Mouse (Mus musculus) Patski (cell line): ENCODE results near the gene Sord. TPM values are rescaled to one million over a fixed set of nuclear protein-coding genes. Genes with fewer than 3 reads are reported as not detected.
A peak's percentile ranks its signal among the peaks of the same experiment; 100 is the strongest.

Experiments used
- ATAC-seq: fragments of 100-300 bp; one replicate; pipeline ENCODE4 v1.8.0; 2021
- CTCF ChIA-PET: fragments of 350-600 bp; sonication (Branson Sonifier 250); formaldehyde crosslinking; loops from one replicate; lab custom pipeline; 2022; ENCODE audit warnings: inconsistent platforms; lab: Charles Lee
- POLR2A ChIA-PET: fragments of 350-600 bp; sonication (Branson Sonifier 250); formaldehyde crosslinking; loops from one replicate; lab custom pipeline; 2022; ENCODE audit warnings: antibody characterized with exemption, inconsistent platforms; lab: Charles Lee
- DNase-seq: peaks from one replicate; pipeline ENCODE4 v3.0.0-alpha.2; 2011; ENCODE audit warnings: low read depth, low spot score
- H3K27me3 ChIP-seq: fragments of 371-371 bp; one replicate; pipeline ENCODE4 v1.5.1; 2021
- CTCF ChIP-seq: fragments of 100-300 bp; IDR thresholded peaks from one replicate; pipeline ENCODE4 v1.5.1; 2021
- in situ Hi-C: fragments of 300-500 bp; cut with MboI; formaldehyde crosslinking; loops from 3 replicates; pipeline ENCODE4 v1.11.1; 2018; ENCODE audit warnings: low pct_unique_long_range_greater_than_20kb, mixed read lengths
- polyA plus RNA-seq: library from polyadenylated mRNA; unstranded; gene quantifications from one replicate; pipeline ENCODE4 v1.2.3, GENCODE M21; 2021

Gene Sord
- polyA plus RNA-seq, 1 experiment from 2014 or later = 29.2 TPM

DNA sequence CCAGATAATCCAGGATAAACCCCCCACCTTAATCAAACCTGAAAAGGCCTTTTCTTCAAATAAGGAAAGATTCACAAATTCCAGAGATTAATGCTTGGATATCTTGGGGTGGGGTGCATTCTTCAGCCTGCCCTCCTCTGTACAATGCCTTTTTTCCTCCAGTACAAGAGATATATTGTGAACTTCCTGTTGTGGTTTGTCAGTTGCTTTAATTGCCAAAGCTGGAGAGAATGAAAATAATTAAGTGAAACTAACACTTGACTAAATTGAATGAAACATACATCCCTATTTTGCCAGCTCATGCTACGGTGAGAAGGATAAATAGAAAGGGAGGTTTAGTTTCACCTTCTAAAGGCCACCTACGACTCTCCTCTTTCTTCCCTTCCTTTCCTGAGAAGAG lies 16.3 kb upstream of the Sord start:
- in situ Hi-C loops = no loop called here

DNA sequence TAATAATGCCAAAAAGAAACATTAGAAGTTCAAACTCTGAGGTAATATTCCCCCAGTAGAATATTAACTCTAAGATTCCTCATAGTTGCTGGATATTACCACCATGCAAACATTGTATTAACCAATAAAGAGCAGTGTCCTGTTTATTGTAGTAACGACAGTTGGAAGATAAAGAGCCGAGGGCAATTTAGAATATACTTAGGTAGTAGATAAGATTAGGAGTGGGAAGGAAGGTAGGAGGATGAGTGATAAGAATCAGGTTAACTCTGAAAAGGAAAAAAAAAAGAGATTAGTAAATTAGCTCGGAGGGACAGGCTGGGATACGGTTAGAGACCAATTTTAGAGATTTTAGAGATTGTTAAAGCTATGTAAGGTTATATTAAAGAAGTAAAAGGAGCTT lies 13.2 kb upstream of the Sord start:
- TF ChIP-seq CTCF = no peak
- ChIA-PET CTCF (interaction anchor here (1.0 to 1.5 kb wide), 2 partner anchors 21 to 23 kb away, joined by 3 to 4 read pairs; no protein-coding TSS in a partner anchor), POLR2A (no interaction called here)
- ATAC-seq (no peak), DNase-seq (no peak)
- in situ Hi-C loops = no loop called here
- H3K27me3 ChIP-seq = no peaks in the 10 kb centered on the region

More for the DNA sequence above, 16.3 kb upstream of the Sord start:
- no peak for TF ChIP-seq CTCF
- CTCF ChIA-PET = no interaction called here
- ATAC-seq = no peak
- POLR2A ChIA-PET = interaction anchor here (0.6 kb wide), 1 partner anchor 355 kb away, joined by 4 read pairs; no protein-coding TSS in a partner anchor
- no peaks in the 10 kb centered on the region for H3K27me3 ChIP-seq
- DNase-seq = no peak

DNA sequence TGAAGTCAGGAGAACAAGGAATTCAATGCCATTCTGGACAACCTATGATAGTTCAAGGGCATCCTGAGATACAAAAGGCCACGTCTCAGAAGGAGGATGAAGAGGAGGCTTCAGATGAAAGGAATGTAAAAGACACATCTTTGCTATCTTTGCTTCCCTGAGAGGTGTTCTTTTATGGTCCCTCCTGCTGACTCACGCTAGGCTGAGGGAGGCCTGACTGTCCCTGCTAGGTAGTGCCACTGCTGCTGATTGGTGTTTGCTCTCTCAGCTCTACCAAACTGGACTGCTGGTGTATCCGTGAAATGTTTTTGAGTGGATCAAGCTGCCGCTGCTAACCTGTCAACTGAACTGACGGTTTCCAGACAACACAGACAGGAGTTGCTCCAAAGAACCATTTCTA lies 12.8 kb upstream of the Sord start:
- H3K27me3 ChIP-seq = no peaks in the 10 kb centered on the region
- no peak for TF ChIP-seq CTCF
- ChIA-PET POLR2A (no interaction called here), CTCF (interaction anchor here (1.5 kb wide), 1 partner anchor 22 kb away, joined by 4 read pairs; no protein-coding TSS in a partner anchor)
- DNase-seq (no peak), ATAC-seq (no peak)
- in situ Hi-C loops = no loop called here

DNA sequence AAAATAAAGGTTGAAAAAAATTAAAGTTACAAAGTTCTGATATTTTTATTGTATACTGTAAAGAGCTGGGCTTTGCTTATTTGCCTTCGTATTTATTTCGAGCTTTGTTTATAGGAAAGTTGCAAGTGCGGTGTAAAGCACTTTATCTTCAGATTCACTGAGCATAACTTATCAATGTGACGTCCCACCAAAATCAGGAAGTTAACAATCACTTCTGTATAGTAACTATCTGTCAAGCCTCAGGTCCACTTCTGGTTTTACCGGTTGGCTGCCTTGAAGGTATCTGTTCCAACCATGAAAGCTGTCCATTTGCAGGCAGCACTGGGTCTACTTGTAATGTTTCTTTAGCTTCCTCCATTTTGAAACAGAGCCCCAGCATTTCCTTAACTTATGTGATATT lies 12.3 kb upstream of the Sord start:
- ATAC-seq (no peak), DNase-seq (no peak)
- ChIA-PET CTCF (interaction anchor here (1.5 kb wide), 1 partner anchor 22 kb away, joined by 4 read pairs; no protein-coding TSS in a partner anchor), POLR2A (no interaction called here)
- H3K27me3 ChIP-seq = no peaks in the 10 kb centered on the region
- in situ Hi-C loops = no loop called here
- no peak for TF ChIP-seq CTCF

DNA sequence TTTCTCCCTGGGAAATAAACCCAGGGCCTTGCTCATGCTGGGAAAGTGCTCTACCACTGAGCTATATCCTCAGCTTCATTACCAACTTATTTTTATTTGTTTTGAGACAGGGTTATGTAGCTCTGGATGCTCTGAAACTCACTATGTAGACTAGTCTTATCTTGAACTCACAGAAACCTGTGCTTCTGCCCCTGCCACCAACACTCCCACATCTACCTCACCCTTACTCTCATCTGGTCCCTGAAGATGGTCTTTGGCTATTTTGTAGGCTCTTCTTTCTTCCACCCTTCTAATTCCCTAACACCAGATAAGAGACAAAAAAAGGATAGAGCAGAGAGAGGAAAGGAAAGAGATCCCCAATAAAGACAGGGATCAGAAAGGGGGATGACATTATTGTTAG lies 10.9 kb upstream of the Sord start:
- ChIA-PET CTCF (no interaction called here), POLR2A (no interaction called here)
- H3K27me3 ChIP-seq = no peaks in the 10 kb centered on the region
- no peak for TF ChIP-seq CTCF
- DNase-seq (no peak), ATAC-seq (no peak)
- in situ Hi-C loops = no loop called here

DNA sequence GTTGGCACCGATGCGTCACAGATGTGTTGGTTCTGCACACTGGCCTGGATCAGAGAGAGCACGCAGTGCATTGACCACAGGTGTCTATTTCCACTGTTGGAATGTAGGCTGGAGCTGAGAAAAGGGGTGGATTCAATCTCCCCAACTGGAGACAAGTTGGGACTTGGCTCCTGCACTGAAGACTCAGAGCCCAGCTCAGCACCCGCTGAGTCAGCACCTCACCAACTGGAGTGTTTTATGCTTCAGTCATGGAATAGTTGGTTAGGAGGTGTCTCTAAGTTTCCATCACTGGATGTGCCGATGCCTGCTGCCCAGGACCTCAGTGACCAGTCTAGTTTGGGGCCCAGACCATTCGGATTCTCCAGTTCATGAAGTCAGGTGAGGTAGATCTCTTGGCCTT lies 4.2 kb upstream of the Sord start:
- in situ Hi-C loops = no loop called here
- H3K27me3 ChIP-seq = no peaks in the 10 kb centered on the region
- no peak for DNase-seq
- peak; percentile 44 for ATAC-seq
- CTCF ChIA-PET = interaction anchor here (1.7 kb wide), 1 partner anchor 34 kb away, joined by 4 read pairs; no protein-coding TSS in a partner anchor
- POLR2A ChIA-PET = no interaction called here
- no peak for TF ChIP-seq CTCF

DNA sequence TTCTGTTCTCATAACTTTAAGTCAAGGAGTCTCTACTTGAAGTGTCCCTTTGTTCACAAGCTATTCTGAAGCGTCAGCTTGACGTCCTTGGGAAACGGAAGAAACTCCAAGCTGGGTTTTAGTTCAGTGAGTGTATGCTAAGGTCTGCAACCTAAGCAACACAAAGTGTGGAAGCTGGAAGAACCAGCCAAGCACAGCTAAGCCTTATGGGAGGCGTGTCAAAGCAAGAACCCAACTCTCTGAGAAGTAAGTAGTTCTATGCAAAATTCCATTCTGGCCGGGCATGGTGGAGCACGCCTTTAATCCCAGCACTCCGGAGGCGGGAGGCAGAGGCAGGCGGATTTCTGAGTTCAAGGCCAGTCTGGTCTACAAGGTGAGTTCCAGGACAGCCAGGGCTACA lies 2.9 kb upstream of the Sord start:
- ChIA-PET POLR2A (no interaction called here), CTCF (interaction anchor here (1.0 to 1.7 kb wide), 2 partner anchors 36 to 72 kb away, joined by 3 to 4 read pairs; no protein-coding TSS in a partner anchor)
- H3K27me3 ChIP-seq = no peaks in the 10 kb centered on the region
- in situ Hi-C loops = no loop called here
- ATAC-seq (no peak), DNase-seq (no peak)
- TF ChIP-seq CTCF = no peak

DNA sequence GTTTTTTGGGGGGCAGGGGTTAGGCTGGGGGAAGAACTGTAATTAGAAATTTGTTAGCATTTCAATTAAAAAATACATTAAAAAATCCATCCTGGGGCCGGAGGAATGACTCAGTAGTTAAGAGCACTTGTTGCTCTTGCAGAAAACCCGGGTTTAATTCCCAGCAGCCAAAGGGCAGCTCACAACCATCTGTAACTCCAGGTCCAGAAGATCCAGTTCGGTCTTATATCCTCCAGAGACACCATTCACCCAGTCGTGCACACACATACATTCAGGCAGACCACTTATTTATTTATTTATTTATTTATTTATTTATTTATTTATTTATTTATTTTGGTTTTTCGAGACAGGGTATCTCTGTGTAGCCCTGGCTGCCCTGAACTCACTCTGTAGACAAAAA lies 1.2 kb upstream of the Sord start:
- no peak for ATAC-seq
- no peak for TF ChIP-seq CTCF
- H3K27me3 ChIP-seq = no peaks in the 10 kb centered on the region
- in situ Hi-C loops = no loop called here
- DNase-seq = no peak
- CTCF ChIA-PET = interaction anchor here (1.1 kb wide), 1 partner anchor 38 kb away, joined by 4 read pairs; no protein-coding TSS in a partner anchor
- POLR2A ChIA-PET = interaction anchor here (0.6 kb wide), 1 partner anchor 9 kb away, joined by 3 read pairs; no protein-coding TSS in a partner anchor

DNA sequence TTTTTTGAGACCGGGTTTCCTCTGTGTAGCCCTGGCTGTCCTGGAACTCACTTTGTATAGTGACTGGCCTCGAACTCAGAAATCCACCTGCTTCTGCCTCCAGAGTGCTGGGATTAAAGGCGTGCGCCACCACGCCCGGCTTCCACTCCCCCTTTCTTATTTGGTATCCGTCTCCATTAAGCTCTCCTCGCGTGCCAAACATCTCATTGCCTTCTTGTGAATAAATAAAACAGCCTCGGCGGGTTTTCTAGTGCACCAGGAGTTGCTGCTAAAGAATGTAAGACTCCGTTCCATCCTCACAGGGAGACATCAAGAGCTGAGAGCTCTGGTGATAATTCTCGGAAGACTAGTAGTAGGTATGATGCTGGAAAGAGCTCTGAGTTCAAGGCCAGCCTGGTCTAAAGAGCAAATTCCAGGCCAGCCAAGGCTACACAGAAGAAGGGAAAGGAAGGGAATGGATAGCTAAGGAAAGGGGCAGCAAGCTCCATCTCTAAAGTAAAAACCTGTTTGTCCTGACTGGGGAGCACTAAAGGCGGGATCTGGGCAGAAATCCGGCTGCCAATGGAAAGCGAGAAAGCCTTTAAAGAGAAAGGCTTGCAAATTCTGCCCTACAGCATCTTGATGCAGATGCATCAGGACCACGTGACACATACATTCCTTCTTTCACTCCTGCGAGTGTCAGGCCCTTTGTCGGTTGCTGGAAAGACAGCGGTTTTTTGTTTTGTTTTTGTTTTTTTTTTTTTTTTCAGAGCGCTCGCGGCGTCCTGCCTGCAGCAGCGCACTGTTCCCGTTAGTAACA lies 591 bp upstream of the Sord start:
- ChIA-PET CTCF (interaction anchor here (1.1 kb wide), 1 partner anchor 39 kb away, joined by 4 read pairs; no protein-coding TSS in a partner anchor), POLR2A (interaction anchor here (0.6 kb wide), 1 partner anchor 10 kb away, joined by 3 read pairs; no protein-coding TSS in a partner anchor)
- H3K27me3 ChIP-seq = no peaks in the 10 kb centered on the region
- TF ChIP-seq CTCF = no peak
- DNase-seq (no peak), ATAC-seq (peak; percentile 24)
- in situ Hi-C loops = no loop called here

DNA sequence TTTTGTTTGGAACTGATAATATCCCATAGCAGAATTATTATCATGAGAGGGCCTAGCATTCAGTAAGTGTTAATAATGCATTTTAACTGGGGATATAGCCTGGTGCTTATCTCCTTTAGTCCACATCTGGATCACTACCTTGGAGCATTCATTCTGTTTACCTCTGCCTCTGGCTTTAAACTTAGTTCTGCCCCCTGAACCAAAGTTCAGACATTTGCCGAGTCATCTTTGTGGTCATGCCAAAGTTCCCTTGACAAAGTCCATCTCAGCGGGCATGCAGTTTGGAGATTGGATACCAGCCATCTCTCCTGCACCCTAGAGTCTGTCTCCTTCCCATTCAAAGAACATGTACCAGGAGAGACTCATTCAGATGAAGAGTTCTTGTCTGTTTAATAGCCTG lies 876 bp downstream of the Sord start:
- in situ Hi-C loops = no loop called here
- ChIA-PET POLR2A (no interaction called here), CTCF (interaction anchor here (0.6 kb wide), 1 partner anchor 40 kb away, joined by 3 read pairs; no protein-coding TSS in a partner anchor)
- DNase-seq (no peak), ATAC-seq (no peak)
- H3K27me3 ChIP-seq = no peaks in the 10 kb centered on the region
- no peak for TF ChIP-seq CTCF

DNA sequence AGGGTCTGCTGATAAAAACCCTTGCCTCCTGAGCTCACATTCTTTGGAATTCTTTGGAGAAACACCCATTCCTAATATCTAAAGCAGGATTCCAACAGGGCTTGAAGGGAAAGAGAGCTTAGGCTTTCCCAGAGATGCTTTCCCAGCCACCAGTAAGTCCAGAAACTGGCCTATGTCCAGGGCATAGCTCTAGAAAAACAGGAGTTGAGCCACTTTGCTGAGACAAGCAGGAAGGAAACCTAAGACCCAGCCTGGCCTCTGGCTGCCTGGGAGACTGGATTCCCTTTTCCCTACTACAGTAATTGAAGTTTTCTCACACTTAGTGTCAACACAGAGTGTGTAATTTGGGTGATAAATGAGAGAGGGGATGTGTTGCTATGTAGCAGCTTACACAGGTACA lies 1.8 kb downstream of the Sord start:
- H3K27me3 ChIP-seq = no peaks in the 10 kb centered on the region
- in situ Hi-C loops = no loop called here
- no peak for ATAC-seq
- ChIA-PET CTCF (interaction anchor here (0.8 kb wide), 1 partner anchor 69 kb away, joined by 3 read pairs; no protein-coding TSS in a partner anchor), POLR2A (no interaction called here)
- no peak for TF ChIP-seq CTCF
- no peak for DNase-seq
